Mouse (Mus musculus): Measurements from ENCODE around the gene Tprg.
A peak's percentile ranks its signal among the peaks of the same experiment; 100 is the strongest.

Tprg gene

DNA sequence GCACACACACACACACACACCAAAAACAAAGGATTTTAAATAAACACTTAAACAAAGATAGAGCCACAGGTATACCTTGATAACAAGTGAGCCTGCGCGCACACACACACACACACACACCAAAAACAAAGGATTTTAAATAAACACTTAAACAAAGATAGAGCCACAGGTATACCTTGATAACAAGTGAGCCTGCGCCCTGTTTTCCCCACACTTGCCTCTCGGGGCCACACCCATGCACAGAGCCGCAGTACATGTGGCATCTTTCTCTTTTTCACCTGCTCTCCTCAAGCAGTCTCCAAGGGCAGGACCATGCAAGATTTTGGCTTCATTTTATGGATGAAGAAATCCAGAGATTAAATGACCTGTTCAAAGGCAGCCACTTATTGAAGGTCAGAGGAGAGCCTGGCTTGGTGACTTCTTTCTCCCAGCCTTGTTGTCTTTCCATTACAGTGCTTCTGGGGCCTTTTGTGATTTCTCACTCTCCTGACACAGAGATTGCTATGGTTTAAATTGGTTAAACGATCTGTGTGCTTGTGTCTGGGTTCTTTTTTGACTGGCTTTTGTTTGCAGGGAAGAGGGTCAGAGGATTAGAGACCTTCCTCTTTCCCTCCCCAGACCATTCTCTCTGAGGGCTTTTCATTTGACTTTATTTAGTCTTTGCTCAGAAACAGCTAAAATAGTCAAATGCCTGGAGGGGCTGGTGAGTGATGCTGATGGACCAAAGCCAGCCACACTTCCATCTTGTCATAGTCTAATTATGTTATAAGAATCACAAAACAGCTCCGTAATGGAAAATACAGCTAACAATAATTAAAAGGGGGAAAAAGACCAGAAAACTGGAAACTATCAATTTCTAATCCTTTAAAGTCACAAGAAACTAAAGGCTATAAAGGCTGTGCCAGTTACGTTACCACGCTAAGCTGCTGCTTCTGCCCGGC lies 46.9 kb downstream of the Tprg start:
- no peak for DNase-seq (ENCODE audit: low spot score)

DNA sequence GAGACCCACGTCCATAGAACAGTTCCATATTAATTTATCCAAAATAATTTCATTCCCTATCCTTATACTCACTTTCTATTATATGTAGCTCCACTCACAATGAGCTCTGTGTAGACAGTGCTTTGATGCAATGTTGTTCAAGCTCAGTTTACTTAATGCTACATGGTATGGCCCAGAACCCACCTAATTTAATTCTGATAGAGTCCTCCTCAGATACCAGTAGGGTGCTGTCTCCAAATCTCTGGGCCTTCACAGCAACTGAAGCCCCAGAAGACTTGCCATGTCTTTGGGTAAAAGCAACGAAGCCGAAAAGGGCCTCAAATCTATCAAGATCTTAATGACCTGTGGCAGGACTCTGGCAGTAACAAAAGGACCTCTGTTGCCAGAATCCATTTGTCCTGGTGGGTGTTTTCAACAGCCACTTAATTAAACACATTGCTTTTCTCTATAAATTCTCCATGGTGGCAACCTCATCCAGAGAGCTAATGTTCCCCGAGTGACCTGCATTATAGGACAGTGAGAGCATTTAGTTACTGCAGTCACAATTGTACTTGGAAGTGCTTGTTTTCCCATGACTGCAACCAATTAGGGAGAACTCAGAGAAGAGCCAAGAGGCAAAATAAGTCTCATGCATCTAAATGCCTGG lies 48.6 kb downstream of the Tprg start:
- DNase-seq (ENCODE audit: low spot score), result no peak

DNA sequence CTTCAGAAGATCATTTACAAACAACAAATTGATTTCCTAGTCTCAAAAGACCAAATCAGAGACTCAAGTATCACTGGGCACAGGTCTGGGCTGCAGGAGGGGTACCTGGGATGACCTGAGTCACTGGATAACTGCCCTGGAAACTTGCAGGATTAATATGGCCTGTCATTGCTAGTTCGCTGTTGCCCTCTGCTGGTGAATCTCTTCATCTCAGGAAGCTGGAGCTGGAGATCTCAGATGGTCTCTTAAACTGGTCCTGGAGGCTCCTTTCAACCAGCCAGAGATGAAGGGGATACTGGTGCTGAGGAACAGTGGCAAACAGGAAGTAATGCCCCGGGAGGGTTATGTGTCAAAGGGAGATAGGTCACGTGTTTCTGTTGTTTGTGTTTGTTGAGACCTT lies 63.0 kb downstream of the Tprg start:
- peak; percentile 15 for DNase-seq (ENCODE audit: low spot score)

DNA sequence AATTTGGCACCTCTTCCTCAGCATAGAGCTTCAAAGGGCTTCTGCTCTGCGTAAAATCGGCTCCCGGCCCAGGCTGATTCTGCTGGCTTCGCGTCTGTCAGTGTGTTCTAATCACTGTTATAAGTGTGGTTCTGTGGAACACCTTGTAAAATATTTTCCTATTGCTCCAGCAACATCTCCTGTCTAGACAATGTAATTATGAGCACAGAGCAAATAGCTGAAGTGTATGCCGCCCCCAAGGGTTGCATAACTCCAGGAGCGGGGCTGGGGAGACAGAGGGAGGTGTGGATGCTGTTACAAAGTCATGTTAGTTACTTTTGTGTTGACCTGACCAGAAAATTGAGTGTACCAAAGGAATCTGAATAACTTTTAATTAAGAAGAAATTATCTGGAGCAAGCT lies 81.2 kb downstream of the Tprg start:
- DNase-seq (ENCODE audit: low spot score), result no peak

DNA sequence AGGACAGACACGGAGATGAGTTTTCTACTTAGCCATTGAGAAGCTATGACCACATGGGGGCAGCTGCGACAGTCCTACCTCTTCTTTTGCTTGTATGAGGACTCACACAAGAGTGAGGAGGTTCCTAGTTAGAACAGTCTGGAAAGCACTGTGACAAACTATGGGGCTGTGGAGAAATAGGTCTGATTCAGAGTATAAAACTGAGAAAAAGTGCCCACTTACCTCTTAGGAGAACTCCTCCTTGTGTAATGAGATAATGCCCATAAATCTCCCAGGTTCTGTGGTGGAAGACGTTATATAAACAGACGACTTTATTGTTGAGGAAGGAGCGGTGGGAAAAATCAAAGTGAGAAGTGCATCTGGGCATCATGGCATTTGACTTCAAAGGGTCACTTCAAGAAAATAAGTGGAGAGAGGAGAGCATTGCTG lies 83.4 kb downstream of the Tprg start:
- DNase-seq (ENCODE audit: low spot score), result no peak

DNA sequence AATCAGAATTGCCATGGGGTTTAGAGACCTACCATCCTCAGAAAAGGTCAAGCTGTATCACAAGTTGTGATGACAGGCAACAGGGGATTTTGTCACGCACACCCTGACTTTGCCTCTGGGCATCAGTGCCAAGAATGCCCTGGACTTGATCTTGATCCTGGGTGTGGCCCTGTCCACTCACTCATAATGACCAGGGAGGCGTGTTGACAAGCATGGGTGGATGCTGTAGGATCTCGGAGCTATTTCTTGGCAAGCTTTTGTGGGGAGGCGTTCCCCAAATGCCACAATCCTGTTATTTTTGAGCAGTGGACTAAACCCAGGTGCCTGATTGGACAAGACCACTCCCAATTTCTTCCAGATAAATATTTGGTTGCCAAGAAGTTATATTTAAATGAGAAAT lies 87.5 kb downstream of the Tprg start:
- DNase-seq (ENCODE audit: low spot score), result no peak

DNA sequence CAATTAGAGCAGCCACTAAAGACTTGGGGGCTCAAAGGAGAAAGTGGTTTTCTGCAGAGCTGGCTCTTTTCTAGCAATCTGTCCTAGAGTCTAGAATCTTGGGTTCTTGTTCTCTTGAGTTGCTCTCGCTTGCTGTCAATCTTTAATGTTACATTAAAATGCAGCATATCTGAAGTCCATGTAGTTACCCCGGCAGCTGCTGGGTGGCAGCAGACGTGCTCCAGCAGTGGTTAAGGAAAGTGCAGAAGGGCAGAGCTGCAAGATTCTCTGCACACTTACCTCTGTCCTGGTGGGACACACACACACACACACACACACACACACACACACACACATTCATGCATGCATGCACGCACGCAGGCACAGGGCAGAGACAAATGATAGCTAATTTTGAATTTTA lies 88.2 kb downstream of the Tprg start:
- no peak for DNase-seq (ENCODE audit: low spot score)

DNA sequence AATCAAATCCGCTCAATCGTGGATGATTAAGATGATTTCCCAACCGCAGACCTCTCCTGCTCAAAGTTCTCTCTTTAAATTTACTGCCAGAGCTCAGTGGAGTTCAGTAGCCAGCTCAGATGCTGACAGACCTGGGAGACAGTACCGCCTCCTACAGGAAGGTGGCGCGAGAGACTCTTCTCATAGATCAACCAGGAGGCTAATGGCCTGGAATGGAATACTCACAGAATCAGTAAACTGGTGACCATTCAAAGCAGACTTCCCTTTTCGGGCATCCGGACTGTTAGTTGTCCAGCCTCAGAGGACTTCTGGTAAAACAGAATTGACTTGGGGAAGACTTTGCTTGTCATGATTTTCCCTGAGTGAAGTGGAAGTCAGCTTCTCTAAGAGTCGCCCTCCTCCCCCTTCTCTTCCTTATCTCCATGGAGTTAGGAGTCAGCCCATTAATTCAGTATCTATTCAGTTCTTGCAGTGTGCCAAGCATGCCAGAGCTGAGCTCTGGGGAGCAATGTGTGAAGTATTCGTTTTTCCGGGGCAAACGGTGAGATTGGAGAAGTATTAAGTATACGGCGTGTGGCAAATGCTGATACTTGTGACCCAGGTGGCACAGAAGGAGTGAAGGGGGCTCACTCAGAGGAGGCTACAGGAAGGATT lies 90.2 kb downstream of the Tprg start:
- peak; percentile 61 for DNase-seq (ENCODE audit: low spot score)

DNA sequence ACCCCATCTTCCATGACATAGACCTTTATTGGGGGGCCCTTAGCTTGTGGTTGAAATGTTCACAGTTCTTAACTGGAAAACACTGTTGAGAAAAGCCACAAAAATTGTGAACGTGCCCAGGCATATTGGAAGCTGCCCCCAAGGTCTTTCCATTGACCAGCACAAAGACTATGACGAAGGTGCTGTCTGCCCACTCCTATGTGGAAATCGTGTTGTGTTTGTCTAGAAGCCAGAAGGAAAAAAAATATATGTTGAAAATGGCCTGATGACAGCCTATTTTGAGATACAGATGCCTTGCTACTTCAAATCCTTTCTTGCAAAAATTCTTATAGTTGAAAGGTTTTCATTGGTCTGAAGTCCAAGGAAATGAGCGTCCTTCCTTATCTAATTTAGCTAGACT lies 91.1 kb downstream of the Tprg start:
- no peak for DNase-seq (ENCODE audit: low spot score)

DNA sequence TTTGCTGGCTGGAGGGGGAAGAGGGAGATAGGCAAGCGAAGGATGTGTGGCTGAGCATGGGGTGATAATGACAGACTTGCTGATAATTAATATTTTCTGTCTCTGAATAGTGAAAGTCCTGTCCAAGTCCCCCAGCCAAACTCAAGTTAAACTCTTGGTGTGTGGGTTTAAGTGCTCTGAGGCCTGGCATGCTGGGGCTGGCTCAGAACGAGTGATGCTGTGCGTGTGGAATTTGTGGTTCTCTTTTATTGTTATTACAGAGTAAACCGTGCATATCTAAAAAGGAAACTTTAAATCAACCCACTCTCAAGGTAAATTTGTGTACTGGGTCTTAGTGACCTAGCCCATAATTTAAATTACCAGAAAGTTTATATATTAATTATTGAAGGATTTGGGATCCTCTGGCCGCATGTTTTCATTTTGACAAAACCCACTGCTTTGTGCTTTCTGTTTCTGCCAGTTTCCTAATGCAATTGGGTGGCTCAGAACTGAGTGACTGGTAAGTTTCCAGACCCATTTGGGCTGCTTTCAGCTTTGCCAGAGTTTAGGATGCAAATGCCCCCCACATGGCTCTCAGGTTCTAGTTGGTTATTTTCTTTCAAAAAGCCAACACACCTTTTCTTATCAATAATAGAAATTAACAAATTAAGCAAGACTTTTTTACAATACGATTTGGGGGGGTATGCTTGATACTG lies 99.0 kb downstream of the Tprg start:
- DNase-seq (ENCODE audit: low spot score), result no peak

DNA sequence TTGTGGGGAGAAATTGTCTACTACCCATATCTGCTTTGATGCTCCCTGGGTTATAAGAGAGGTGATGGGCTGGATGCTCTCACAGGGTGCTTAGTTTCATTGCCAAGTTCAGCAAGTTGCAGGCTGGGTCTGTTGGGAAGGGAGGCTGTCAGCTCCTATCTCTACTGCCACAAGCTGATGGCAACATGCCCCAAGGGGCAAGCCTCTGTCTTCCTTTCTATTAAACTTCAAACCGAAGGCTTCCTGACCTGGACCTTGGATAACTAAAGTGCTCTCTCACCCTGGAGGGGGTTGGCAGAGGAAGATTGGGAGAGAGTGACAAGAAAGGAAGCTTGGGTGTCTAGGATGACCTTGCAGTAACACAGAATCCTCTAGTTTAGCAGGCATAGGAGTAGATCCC lies 108.1 kb downstream of the Tprg start:
- no peak for DNase-seq (ENCODE audit: low spot score)

DNA sequence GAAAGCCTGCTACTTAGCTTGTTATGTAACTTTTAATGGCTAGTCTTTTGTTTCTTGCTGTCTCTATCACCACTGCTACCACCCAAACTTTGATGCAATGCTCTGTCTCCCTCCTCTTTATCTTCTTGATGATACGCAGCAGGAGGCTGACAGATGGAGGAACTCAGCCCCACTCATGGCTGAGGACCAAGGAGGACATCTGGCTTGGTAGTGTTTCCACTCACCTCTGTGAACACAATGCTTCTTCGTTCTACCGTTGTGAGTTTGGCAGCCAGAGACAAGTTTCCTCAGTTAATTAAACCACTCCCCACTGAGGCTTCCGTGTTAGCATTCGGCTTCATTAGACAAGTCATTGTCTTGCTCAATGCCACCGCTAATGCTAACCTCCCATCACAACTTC lies 117.5 kb downstream of the Tprg start:
- DNase-seq (ENCODE audit: low spot score), result no peak

DNA sequence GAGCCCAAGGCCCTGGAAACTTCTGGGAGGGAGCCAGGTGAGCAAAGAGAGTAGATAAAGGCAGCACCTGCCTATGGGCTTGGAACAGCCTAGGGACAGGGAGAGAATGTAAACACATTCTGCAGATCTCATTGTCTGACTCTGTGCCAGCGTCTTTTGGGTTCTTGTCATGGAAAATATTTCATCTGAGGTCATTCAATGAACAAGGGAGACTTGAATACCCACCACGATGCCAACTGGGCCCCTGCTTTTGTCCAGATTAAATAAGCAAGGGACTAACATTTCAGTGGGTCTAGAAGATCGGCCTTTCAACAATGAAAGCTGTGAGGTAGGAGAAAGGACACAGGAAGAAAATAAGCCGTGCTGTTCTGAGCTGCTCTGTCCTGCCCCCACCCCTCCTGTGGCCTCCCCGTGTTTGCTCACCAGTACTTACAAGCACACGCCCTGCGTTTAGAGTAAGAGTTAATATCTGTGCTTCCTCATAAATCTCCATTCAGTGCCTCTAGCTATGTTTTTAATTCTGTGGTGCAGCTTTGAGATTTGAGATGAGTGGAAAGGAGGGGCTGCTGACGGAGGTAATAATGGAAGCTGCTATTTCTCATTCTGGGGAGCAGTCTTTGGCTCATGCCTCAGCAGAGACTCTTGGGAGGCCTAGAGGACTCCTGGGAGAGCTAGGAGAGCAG lies 120.7 kb downstream of the Tprg start:
- no peak for DNase-seq (ENCODE audit: low spot score)

DNA sequence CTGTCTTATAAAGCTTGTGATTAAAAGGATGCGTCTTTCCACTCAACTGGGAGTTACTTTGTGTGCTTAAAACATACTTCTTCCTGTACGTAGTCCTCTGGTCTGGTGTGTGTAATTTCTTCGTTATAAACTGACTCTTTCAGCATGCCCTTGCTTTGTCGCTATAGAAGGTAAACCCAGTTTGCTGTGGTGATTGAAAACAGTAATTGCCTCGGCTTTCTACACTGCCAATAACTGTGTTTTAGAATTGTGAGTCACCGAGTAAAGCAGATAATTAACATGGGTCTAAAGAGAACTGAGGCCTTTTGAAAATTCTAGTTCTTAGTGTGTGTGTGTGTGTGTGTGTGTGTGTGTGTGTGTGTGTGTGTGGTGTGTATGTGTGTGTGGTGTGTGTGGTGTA lies 121.4 kb downstream of the Tprg start:
- no peak for DNase-seq (ENCODE audit: low spot score)

DNA sequence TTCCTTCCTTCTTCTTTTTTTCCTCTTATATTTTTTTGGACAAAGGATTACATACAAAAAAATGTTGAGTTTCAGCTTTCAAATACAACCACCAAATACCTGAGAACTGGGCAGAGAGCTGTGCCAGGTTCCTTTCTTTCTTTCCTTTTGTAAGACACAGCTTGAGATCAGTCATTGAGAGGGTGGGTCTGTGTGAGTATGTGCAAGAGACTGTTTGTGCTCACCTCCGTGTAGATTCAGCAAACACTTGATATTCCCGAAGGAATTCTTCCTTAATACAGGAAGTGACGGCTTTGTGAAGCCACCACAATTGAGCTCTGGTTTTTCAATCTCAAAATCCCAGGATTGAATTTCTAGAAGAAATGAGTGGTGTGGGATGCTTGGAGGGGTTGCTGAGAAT lies 124.7 kb downstream of the Tprg start:
- DNase-seq (ENCODE audit: low spot score), result no peak

DNA sequence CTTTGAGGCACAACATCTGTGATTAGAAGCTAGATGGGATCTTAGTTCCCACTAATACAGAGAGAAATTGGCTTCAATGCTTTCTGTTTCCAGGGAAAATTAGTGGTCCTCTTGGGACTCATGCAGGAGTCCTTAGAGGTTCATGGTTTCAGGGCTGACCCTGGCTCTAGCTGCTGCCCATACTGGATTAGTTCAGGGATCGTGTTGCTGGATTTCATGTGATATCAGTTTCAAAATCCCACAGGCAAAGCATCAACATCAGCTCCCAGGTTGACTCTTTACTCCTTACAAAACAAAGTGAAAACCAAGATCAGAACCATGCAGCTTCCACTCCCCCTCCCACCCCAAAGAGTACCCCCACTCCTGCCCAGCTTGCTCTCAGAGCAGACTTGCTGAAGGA lies 127.3 kb downstream of the Tprg start:
- DNase-seq (ENCODE audit: low spot score), result no peak

DNA sequence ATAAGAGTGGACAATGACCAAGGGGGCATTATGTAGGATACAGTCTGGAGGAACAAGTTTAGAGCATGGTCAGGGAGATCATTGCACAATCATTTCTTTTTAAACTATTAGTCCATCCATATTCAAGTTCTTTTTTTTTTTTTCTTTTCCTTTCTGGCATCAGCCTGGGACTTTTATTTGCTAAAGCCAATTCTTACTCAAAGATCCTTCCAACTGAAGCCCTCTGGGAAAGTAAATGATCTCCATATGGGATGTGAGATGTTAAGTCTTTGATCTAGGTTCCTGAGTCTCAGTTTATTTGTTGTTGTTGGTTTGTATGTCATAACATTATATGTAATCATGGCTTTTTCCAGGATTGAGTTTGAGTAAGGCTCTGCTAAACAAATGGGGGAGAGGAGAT lies 128.6 kb downstream of the Tprg start:
- DNase-seq (ENCODE audit: low spot score), result no peak

DNA sequence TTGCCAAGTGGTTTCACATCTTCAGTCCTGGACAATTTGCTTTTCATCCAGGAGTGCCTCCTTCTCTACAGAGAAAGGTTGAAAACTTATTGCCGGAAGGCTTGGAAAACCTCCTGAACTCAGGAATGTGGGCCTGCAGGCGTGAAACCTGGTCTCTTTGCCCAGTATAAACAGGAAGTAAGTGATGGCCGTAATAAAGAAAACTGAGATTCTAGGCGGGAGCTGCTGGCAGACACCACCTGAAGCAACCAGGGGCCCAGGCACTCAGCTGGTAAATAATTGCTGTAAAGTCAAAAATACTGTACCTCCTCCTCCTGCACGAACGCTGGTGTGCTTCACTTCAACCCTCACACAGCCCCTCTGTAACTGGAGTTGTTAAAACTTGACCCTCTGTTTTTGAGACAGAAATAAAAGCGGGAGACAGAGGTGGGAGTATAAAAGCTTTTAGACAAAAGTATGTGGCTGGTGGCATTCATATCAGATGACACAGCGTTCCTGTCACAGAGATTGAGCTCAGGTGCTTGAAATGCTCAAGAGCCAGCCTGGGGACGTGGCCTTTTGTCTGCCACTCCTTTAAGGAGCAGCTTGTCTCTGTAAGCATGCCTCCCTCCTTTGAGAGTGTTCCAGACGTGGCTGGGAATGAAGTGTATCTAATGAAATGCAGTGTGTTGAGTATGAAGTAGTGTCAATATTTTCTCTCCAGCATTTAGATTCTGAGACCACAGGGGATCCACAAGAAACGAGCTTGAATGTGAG lies 131.4 kb downstream of the Tprg start:
- no peak for DNase-seq (ENCODE audit: low spot score)

DNA sequence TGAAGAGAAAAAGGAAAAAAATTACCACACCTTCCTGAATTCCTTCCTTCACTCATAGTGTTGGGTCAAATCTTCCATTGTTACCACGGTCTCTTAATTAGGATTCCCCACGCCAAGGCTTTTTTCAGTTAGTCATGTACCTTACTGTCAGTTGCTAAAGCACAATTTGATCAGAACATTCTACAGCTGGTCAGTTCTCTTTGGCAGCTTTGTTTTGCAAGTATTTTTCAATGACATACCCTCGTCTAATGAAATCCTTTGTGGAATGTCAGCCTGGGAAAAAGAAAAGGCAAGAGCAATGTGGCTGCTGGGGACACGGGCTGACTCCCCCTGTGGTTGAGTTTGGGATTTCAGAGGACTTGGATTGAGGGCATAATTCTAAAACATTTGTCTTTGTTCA lies 136.4 kb downstream of the Tprg start:
- DNase-seq (ENCODE audit: low spot score), result no peak

DNA sequence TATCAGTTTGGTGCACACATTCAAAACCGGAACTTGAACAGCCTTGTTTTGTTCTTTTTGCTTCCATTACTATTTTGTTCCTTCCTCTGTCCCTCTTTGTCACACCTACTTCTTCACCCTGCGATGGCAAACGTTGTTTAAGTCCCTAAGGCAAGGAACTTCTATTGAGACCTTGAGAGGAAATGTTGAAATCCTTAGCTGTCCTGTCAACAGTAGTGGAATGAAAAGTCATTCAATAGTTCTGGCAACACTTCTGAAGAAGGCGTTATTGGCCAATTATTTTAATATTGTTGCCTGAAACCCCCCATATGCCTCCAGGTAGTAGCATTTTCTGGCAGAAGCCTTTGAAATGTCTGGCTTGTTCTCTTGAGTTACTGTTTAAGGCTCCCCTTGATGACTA lies 137.4 kb downstream of the Tprg start:
- DNase-seq (ENCODE audit: low spot score), result no peak

DNA sequence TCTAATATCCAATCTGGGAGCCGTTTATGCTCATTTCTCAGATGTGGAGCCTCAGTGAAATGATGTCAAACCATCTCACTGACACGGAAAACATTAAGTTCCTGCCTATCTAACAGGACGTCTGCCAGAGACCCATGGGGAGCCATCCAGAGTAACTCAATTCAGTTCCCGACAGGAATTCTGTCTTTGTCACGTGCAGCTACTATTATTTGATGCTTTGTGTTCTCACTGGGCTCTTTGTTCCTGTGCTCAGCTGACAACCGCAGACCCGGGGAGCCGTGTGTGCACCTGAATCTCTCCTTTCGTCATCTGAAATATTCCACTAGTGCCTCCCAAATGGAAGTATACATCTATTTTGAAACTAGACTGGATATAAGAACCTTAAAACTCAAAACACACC lies 138.3 kb downstream of the Tprg start:
- DNase-seq (ENCODE audit: low spot score), result no peak
